Comparison of ENCODE assay signal across 22 mouse cellular contexts in genomic region chr7:65780578-65781370, GRCm38 (mm10).
DNase-seq lines count a peak whose midpoint lies in the region; ATAC-seq and TF ChIP-seq lines count a peak whose summit lies in the region.
"Had no signal": no experiment of that assay in that cellular context is flagged by ENCODE, and none has a peak within 500 bp of the region (broad histone marks: within the 10 kb centered on the region; RNA-seq: fewer than 3 reads in every experiment).

No protein-coding gene starts in this region.

- TF ChIP-seq CTCF in midbrain, postnatal 0 days (IDR thresholded peaks at IDR 0.05) = no peak

- H3K9me3 ChIP-seq in midbrain, embryonic 14.5 days (ENCODE audit: control insufficient read depth, low read length) = no peaks in the 10 kb centered on the region
- H3K9me3 ChIP-seq in midbrain, postnatal 0 days (ENCODE audit: low read length) = no peaks in the 10 kb centered on the region
- no peaks in the 10 kb centered on the region for H3K9me3 ChIP-seq in forebrain, embryonic 15.5 days
- H3K9me3 ChIP-seq in limb, embryonic 13.5 days = no peaks in the 10 kb centered on the region
- no peaks in the 10 kb centered on the region for H3K9me3 ChIP-seq in hindbrain, embryonic 14.5 days (ENCODE audit: control insufficient read depth, low read length)
- H3K9me3 ChIP-seq: heart, embryonic 13.5 days; liver, embryonic 15.5 days; midbrain, embryonic 10.5 days; neural tube, embryonic 13.5 days had no signal

- WGBS in midbrain, embryonic 14.5 days = 71% methylated on average over 9 of the region's 9 CpGs
- WGBS in midbrain, postnatal 0 days = 65% methylated on average over 9 of the region's 9 CpGs
- WGBS in forebrain, embryonic 15.5 days = 13% methylated on average over 9 of the region's 9 CpGs
- WGBS in limb, embryonic 13.5 days = 20% methylated on average over 9 of the region's 9 CpGs
- 65% methylated on average over 9 of the region's 9 CpGs for WGBS in hindbrain, embryonic 14.5 days

- H3K9ac ChIP-seq in midbrain, embryonic 14.5 days (replicated peaks; ENCODE audit: low read length) = no peak overlapping the region
- H3K9ac ChIP-seq in midbrain, postnatal 0 days (replicated peaks; ENCODE audit: low read length, poor library complexity, severe bottlenecking) = no peak overlapping the region
- no peak overlapping the region for H3K9ac ChIP-seq in forebrain, embryonic 15.5 days (replicated peaks)
- H3K9ac ChIP-seq in limb, embryonic 13.5 days = no peak overlapping the region
- no peak overlapping the region for H3K9ac ChIP-seq in hindbrain, embryonic 14.5 days
- H3K9ac ChIP-seq: heart, embryonic 13.5 days; liver, embryonic 15.5 days; neural tube, embryonic 13.5 days had no signal

- H3K4me2 ChIP-seq in midbrain, embryonic 14.5 days (ENCODE audit: low read length) = no peak overlapping the region
- no peak overlapping the region for H3K4me2 ChIP-seq in midbrain, postnatal 0 days (ENCODE audit: low read depth, low read length, poor library complexity, severe bottlenecking)
- 0 out of 2 replicates have a peak overlapping the region, but pooled peaks have one; percentile 1 for H3K4me2 ChIP-seq in forebrain, embryonic 15.5 days (replicated peaks)
- H3K4me2 ChIP-seq in limb, embryonic 13.5 days (replicated peaks) = peak overlapping the region; percentile 44
- H3K4me2 ChIP-seq in hindbrain, embryonic 14.5 days (replicated peaks) = no peak overlapping the region
- H3K4me2 ChIP-seq: heart, embryonic 13.5 days; liver, embryonic 15.5 days; neural tube, embryonic 13.5 days had no signal

- H3K36me3 ChIP-seq in midbrain, embryonic 14.5 days (ENCODE audit: control insufficient read depth, insufficient read depth, low read length) = no peaks in the 10 kb centered on the region
- no peaks in the 10 kb centered on the region for H3K36me3 ChIP-seq in midbrain, postnatal 0 days (ENCODE audit: insufficient read depth, low read length)
- no peaks in the 10 kb centered on the region for H3K36me3 ChIP-seq in forebrain, embryonic 15.5 days
- H3K36me3 ChIP-seq in limb, embryonic 13.5 days = no peaks in the 10 kb centered on the region
- H3K36me3 ChIP-seq in hindbrain, embryonic 14.5 days (replicated peaks; ENCODE audit: control insufficient read depth, insufficient read depth) = no peaks in the 10 kb centered on the region
- H3K36me3 ChIP-seq: heart, embryonic 13.5 days; liver, embryonic 15.5 days; midbrain, embryonic 10.5 days; neural tube, embryonic 13.5 days had no signal

- no peaks in the 10 kb centered on the region for H3K4me1 ChIP-seq in midbrain, embryonic 14.5 days (ENCODE audit: control insufficient read depth, insufficient read depth, low read length)
- no peaks in the 10 kb centered on the region for H3K4me1 ChIP-seq in midbrain, postnatal 0 days (ENCODE audit: insufficient read depth, low read length)
- H3K4me1 ChIP-seq in forebrain, embryonic 15.5 days = peaks cover 16% of the 10 kb centered on the region
- peaks cover 42% of the 10 kb centered on the region for H3K4me1 ChIP-seq in limb, embryonic 13.5 days
- H3K4me1 ChIP-seq in hindbrain, embryonic 14.5 days (replicated peaks; ENCODE audit: control insufficient read depth, insufficient read depth, low read length) = 0 out of 2 replicates have a peak, but pooled peaks cover 6% of the 10 kb centered on the region
- H3K4me1 ChIP-seq: heart, embryonic 13.5 days; liver, embryonic 15.5 days; midbrain, embryonic 10.5 days had no signal

- H3K4me3 ChIP-seq in midbrain, embryonic 14.5 days (replicated peaks; ENCODE audit: low read depth, low read length) = no peak overlapping the region
- no peak overlapping the region for H3K4me3 ChIP-seq in midbrain, postnatal 0 days (ENCODE audit: low read depth, low read length)
- H3K4me3 ChIP-seq in forebrain, embryonic 15.5 days = no peak overlapping the region
- H3K4me3 ChIP-seq in limb, embryonic 13.5 days = no peak overlapping the region
- no peak overlapping the region for H3K4me3 ChIP-seq in hindbrain, embryonic 14.5 days (replicated peaks; ENCODE audit: low read length)
- H3K4me3 ChIP-seq: heart, embryonic 13.5 days; liver, embryonic 15.5 days; midbrain, embryonic 10.5 days; neural tube, embryonic 13.5 days had no signal

- ATAC-seq in midbrain, embryonic 14.5 days (ENCODE audit: low FRiP score, low TSS enrichment) = no peak
- no peak for ATAC-seq in midbrain, postnatal 0 days (ENCODE audit: low FRiP score)
- peak; percentile 75 for ATAC-seq in forebrain, embryonic 15.5 days (replicated peaks)
- ATAC-seq in limb, embryonic 13.5 days (ENCODE audit: low FRiP score, low read depth) = peak; percentile 54; the same call in 1 of the 2 replicates
- no peak for ATAC-seq in hindbrain, embryonic 14.5 days (ENCODE audit: low FRiP score)
- ATAC-seq: hindbrain, embryonic 16.5 days; Patski had no signal

- no peak overlapping the region for H3K27ac ChIP-seq in midbrain, embryonic 14.5 days (replicated peaks; ENCODE audit: low read depth, low read length)
- H3K27ac ChIP-seq in midbrain, postnatal 0 days (ENCODE audit: low read depth, low read length) = no peak overlapping the region
- no peak overlapping the region for H3K27ac ChIP-seq in forebrain, embryonic 15.5 days (replicated peaks)
- H3K27ac ChIP-seq in limb, embryonic 13.5 days = peak overlapping the region; percentile 55
- H3K27ac ChIP-seq in hindbrain, embryonic 14.5 days = no peak overlapping the region
- H3K27ac ChIP-seq: heart, embryonic 13.5 days; liver, embryonic 15.5 days; midbrain, embryonic 10.5 days; neural tube, embryonic 13.5 days had no signal

- no peaks in the 10 kb centered on the region for H3K27me3 ChIP-seq in midbrain, embryonic 14.5 days (ENCODE audit: control insufficient read depth, insufficient read depth, low read length)
- no peaks in the 10 kb centered on the region for H3K27me3 ChIP-seq in midbrain, postnatal 0 days (ENCODE audit: insufficient read depth, low read length)
- no peaks in the 10 kb centered on the region for H3K27me3 ChIP-seq in forebrain, embryonic 15.5 days
- H3K27me3 ChIP-seq in limb, embryonic 13.5 days = no peaks in the 10 kb centered on the region
- H3K27me3 ChIP-seq in hindbrain, embryonic 14.5 days (ENCODE audit: control insufficient read depth, insufficient read depth, low read length) = no peaks in the 10 kb centered on the region
- H3K27me3 ChIP-seq: Patski had no signal

- peak; percentile 8 for DNase-seq in midbrain, embryonic 14.5 days
- no peak for DNase-seq in midbrain, postnatal 0 days (ENCODE audit: low spot score)
- no peak for DNase-seq in cerebellum, postnatal 14 days
- no peak for DNase-seq in kidney, adult 8-10 months
- DNase-seq in hindbrain, embryonic 14.5 days (ENCODE audit: low spot score) = no peak
- DNase-seq: adrenal gland, postnatal 36 days; B cell, adult 2 months; cerebellum, adult 9-10 months; heart, postnatal 36 days; kidney, adult 11 months; kidney, postnatal 14 days; layer of hippocampus, adult 9-11 months; lung, postnatal 4 days; thymus, postnatal 36 days had no signal

Comparison
In these comparisons a context has a peak if more than half of its experiments do, and no peak if none do; other contexts are left out.
1. ATAC-seq: peak in forebrain, embryonic 15.5 days (single experiment) and limb, embryonic 13.5 days (single experiment); none in midbrain, embryonic 14.5 days (single experiment), midbrain, postnatal 0 days (single experiment) and hindbrain, embryonic 14.5 days (single experiment).
2. H3K4me2 ChIP-seq: peak in forebrain, embryonic 15.5 days (single experiment) and limb, embryonic 13.5 days (single experiment); none in midbrain, embryonic 14.5 days (single experiment), midbrain, postnatal 0 days (single experiment) and hindbrain, embryonic 14.5 days (single experiment).